Mouse (Mus musculus) bone marrow macrophage, adult 2 months (primary cell): ENCODE data around the gene Mvb12a. TPM values are rescaled to one million over a fixed set of nuclear protein-coding genes. Genes with fewer than 3 reads are reported as not detected.
A peak's percentile ranks its signal among the peaks of the same experiment; 100 is the strongest.
"Not testable (repeated sequence)": the region's sequence is repeated elsewhere in the genome, so short reads cannot be mapped to it uniquely, and the experiment has no call there.

Source experiments
- H3K27ac ChIP-seq: 2 replicates; pipeline ENCODE4 v1.5.1; 2012; ENCODE audit warnings: low read depth, low read length; ENCODE audit not compliant: insufficient read depth
- H3K4me1 ChIP-seq: 2 replicates; pipeline ENCODE4 v1.6.1; 2012; ENCODE audit warnings: low read length; ENCODE audit not compliant: control insufficient read depth, insufficient read depth
- H3K4me3 ChIP-seq: 2 replicates; pipeline ENCODE4 v1.5.1; 2012; ENCODE audit warnings: mild to moderate bottlenecking, low read length, moderate library complexity; ENCODE audit not compliant: insufficient read depth
- CTCF ChIP-seq: IDR thresholded peaks from 2 replicates; pipeline ENCODE4 v1.5.1; 2012; ENCODE audit warnings: low read depth, mild to moderate bottlenecking, low read length, moderate library complexity
- POLR2A ChIP-seq: IDR thresholded peaks from 2 replicates; pipeline ENCODE4 v1.6.1; 2012; ENCODE audit warnings: mild to moderate bottlenecking, low read depth, low read length, borderline replicate concordance
- polyA plus RNA-seq: library from polyadenylated mRNA; stranded (reverse); fragments of >200 nt; gene quantifications from 2 replicates; pipeline ENCODE4 v1.2.4, GENCODE M21; 2012; ENCODE audit not compliant: missing spikeins, insufficient read depth, insufficient read length

Mvb12a gene
- polyA plus RNA-seq, 1 experiment = 64.5 TPM

DNA sequence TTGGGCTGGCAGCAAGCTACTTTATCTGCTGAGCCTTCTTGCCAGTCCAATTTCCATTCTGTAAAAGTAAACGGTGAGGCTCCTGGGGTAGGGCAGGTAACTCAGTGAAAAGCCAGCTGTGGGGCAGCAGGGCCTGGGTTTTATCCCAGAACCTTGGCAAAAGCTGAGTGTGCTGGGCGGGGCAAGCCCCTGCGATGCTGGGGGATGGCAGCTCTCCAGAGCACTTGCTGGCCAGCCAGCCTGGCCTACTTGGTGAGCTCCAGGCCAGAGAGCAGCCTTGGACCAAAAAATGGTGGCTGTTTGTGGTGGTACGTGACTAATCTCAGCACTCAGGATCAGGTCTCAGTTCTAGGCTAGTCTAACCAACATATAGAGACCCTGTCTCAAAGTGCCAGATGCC is 36.7 kb upstream of the Mvb12a start:
- TF ChIP-seq CTCF = no peak
- no peak for TF ChIP-seq POLR2A
- Histone ChIP-seq H3K4me1 (no peaks in the 10 kb centered on the region), H3K27ac (no peak overlapping the region), H3K4me3 (no peak overlapping the region)

DNA sequence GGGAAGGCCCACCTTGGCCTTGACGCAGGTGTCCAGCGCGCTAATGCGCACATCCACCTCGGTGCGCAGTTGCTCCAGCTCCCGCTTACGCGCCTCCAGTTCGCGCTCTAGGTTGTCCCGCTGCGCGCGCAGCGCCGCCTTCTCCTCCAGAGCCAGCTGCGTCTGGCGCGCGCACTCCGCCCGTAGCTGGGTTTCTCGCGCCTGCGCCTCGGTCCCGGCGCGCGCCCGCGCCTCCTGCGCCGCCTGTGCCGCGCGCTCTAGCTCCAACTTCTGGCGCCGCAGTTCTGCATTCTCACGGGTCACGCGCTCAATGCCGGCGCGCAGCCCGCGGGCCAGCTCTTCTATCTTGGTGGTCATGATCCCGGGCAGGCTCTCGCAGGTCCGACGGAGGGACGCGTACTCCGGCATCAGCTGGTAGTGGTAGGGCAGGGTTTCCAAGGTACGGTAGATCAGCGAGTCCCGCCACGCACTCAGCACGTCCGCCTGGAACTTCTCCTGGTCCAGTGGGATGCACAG is 35.1 kb upstream of the Mvb12a start:
- Histone ChIP-seq H3K27ac (no peak overlapping the region), H3K4me1 (peaks cover 2% of the 10 kb centered on the region; the same call in 1 of the 2 replicates), H3K4me3 (peak overlapping the region; percentile 45)
- TF ChIP-seq POLR2A (no peak), CTCF (no peak)

DNA sequence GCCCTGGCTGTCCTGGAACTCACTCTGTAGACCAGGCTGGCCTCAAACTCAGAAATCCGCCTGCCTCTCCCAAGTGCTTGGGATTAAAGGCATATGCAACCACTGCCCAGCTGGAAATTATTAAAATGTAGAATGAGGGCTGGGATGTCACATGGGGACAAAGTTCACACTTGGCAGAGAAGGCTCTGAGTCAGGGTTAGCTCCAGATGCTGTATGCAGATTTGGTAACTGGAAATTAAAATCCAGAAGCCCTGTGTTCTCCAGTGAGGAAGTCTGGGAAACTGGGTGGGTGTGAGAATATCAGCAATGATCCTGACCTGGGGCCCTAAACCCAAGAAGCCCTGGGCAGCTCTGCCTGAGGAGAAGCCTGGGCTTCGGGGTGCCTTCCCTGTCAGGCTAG is 33.4 kb upstream of the Mvb12a start:
- Histone ChIP-seq H3K4me1 (peaks cover 2% of the 10 kb centered on the region; the same call in 1 of the 2 replicates), H3K4me3 (no peak overlapping the region), H3K27ac (no peak overlapping the region)
- TF ChIP-seq POLR2A (no peak), CTCF (no peak)

DNA sequence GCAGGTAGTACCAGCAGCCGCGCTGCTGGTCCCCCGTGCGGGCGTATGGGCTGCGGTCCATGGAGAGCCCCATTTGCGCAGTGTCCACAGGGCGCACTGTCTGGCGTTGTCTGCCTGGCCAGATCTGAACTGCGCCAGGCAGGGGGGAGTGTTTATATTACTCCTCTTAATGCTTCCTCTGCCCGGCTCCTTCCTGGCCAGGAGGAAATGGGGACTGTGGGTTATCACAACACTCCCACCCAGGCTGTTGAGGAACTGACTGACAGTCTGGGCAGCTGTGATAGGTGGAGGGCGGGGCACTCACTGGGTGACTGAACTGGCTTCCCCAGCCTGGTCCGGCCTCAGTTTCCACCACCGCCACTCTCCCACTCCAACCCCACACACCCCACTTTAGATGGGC is 31.1 kb upstream of the Mvb12a start, which contains the start of gene Plvap:
Gene Plvap (minus strand): TSS at position 109 of the 400 bp plus-strand sequence.
- no peak within 1 kb of the TSS for H3K27ac ChIP-seq
- peaks cover 2% of the 10 kb centered on the region; the same call in 1 of the 2 replicates for H3K4me1 ChIP-seq
- TF ChIP-seq CTCF = no peak
- no peak within 1 kb of the TSS for H3K4me3 ChIP-seq

DNA sequence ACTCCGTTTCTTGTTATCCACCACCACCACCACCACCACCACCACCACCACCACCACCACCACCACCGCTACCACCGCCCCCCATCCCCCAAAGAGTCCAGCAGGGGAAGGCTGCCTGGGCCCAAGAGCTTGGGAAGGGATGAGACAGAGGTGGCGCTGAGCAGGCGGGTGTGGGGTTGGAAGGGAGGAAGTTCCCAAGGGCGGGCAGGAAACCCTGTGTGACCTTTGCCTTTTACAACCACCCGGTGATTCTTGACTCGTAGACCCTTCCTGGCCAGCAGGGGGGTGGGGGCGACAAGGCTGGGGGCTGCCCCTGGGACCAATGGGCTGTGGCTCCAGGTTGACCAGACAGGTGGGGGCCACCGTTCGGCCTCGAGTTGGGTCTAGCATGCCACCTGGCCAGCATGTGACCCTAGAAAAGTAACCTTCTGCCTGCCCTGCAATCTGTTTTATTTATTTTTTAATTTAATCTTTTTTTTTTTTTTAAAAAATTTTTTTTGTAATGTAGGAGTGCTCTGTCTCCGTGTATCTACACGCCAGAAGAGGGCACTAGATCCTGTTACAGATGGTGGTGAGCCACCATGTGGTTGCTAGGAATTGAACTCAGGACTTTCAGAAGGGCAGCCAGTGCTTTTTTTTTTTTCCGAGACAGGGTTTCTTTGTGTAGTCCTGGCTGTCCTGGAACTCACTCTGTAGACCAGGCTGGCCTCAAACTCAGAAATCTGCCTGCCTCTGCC is 29.5 kb upstream of the Mvb12a start:
- Histone ChIP-seq H3K27ac (no peak overlapping the region), H3K4me1 (peaks cover 2% of the 10 kb centered on the region; the same call in 1 of the 2 replicates), H3K4me3 (no peak overlapping the region)
- TF ChIP-seq CTCF (no peak), POLR2A (no peak)

DNA sequence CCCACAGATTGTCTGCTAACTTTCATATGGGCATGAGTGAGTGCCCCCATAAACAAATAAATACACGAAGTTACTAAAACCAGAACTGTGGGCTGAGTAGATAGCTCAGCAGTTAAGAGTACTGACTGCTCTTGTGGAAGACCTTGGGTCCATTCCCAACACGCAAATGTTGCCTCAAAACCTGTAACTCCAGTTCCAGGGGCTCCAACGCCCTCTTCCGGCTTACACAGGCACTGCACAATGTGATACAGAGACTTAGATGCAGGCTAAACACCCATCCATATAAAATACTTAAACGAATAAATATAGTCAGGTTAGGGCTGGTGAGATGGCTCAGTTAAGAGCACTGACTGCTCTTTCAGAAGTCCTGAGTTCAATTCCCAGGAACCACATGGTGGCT is 27.7 kb upstream of the Mvb12a start:
- no peak overlapping the region for H3K27ac ChIP-seq
- no peak overlapping the region for H3K4me3 ChIP-seq
- TF ChIP-seq POLR2A = no peak
- no peak for TF ChIP-seq CTCF
- peaks cover 2% of the 10 kb centered on the region; the same call in 1 of the 2 replicates for H3K4me1 ChIP-seq

DNA sequence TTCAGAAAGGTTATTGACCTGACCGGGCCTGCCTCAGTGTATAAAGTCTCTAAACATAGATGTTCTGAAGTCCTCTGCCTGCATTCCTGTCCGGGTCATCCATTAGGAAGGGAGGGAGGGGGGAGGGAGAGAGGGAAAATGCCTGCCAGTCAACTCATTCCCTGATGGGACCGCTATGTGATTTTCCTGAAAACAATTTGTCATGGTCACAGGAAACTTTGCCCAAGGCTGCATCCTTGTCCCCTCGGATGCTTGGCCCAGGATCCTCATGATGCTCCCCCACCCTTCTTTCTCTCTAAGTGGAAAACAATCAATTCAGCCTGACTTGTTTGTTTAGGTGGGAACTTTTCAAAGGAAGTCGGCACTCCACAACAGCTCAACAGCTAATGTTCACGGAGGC is 25.9 kb upstream of the Mvb12a start:
- no peak overlapping the region for H3K27ac ChIP-seq
- H3K4me3 ChIP-seq = no peak overlapping the region
- H3K4me1 ChIP-seq = peaks cover under 1% of the 10 kb centered on the region
- TF ChIP-seq CTCF (no peak), POLR2A (no peak)

DNA sequence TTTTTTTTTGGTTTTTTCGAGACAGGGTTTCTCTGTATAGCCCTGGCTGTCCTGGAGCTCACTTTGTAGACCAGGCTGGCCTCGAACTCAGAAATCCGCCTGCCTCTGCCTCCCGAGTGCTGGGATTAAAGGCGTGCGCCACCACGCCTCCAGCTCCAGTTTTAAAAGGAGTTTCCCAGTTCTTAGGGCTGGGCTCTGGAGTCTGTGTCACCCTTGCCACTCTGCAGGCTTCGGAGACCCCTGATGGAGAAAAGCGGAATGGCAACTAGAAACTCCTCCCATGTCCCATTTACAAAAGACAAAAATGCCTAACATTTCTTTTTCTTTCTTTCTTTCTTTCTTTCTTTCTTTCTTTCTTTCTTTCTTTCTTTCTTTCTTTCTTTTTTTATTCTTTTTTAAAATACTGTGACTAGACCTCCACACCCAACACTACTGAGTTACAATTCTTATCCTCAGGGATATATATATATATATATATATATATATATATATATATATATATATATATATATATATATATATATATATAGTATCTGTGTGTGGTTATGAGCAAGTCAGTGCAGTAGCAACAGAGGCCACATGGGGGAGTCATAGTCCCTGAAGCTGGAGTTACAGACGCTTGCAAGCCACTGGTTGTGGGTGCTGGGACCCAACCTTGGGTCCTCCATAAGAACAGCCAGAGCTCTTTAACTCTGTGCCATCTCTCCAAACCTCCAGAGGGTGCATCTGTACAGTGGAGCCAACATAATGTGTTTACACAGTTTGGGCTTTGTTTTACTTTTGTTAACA is 23.5 kb upstream of the Mvb12a start:
- not testable (repeated sequence) for H3K27ac ChIP-seq, H3K4me3 ChIP-seq, H3K4me1 ChIP-seq
- peak; percentile 41; the same call in 1 of the 2 replicates for TF ChIP-seq CTCF

DNA sequence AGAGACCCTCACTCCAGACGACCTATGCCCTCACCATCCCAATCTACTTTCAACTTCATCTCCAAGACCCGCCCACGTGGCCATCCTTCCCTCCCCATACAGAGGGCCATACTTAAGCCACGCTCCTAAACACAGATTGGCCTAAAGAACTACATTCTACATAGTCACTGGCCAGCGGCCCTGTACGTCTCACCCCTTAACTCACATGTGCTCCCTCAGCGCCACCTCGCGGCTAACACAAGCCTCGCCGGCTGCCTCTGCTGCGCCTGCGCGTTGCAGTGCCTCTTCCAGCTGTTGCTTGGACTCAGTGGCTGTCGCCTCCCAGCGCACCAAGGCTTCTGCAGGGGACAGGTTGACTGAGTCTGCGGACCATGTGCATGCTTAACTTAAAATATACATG is 21.1 kb upstream of the Mvb12a start:
- Histone ChIP-seq H3K4me1 (peaks cover 21% of the 10 kb centered on the region), H3K27ac (no peak overlapping the region), H3K4me3 (no peak overlapping the region)
- no peak for TF ChIP-seq CTCF
- no peak for TF ChIP-seq POLR2A
